In the genomic region with DNA sequence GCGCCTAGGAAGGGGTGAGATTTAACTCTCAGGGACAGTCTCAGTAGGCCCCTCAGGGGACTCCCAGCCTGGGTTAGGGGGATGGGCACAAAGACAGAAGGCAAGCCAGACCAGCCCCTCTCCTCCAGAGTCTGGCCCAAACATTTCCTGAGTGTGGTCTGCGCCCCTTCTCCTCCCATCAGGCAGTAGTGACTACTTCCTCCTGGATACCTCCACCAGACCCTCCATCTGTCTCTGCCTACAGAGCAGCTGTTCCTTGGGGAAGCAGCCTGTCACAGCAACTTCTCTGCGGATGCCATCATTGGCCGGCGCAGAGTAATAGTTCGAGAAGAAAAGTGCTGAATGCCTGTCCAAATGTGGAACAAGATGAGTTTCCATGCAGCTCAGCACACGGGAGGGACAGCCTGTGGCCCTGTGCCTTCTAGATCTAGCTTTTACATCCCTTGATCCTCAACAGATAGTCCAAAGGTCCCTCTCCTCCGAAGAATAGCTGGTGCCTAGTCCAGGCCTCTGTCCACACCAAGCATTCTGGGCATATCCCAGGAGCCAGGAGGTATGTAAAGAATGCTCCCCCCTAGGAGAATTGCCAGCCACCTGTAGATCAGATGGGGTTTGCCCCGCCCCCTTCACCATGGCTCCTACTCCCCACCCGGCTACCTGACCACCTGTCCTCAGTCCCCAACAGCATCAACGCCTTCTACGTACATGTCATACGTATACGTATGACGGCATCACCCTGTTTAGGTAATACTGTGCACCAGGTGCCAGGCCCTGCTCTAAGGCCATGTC, we compare ENCODE assay signal across 8 mouse cellular contexts. TPM values are rescaled to one million over a fixed set of nuclear protein-coding genes. Genes with fewer than 3 reads are reported as not detected.
DNase-seq lines count a peak whose midpoint lies in the region; ATAC-seq and TF ChIP-seq lines count a peak whose summit lies in the region.

No protein-coding gene starts in this region.

- H3K27me3 ChIP-seq in heart, embryonic 12.5 days (replicated peaks) = no peaks in the 10 kb centered on the region
- no peaks in the 10 kb centered on the region for H3K27me3 ChIP-seq in testis, adult 2 months (ENCODE audit: control insufficient read depth, insufficient read depth, low read length)
- no peaks in the 10 kb centered on the region for H3K27me3 ChIP-seq in cerebellum, adult 2 months (ENCODE audit: control insufficient read depth, insufficient read depth, low read length)
- H3K27me3 ChIP-seq in midbrain, embryonic 16.5 days (ENCODE audit: control insufficient read depth, insufficient read depth, low read depth, low read length) = no peaks in the 10 kb centered on the region

- ATAC-seq in heart, embryonic 12.5 days (ENCODE audit: insufficient number of reproducible peaks, low FRiP score) = no peak
- no peak for ATAC-seq in midbrain, embryonic 16.5 days

- no peak overlapping the region for H3K4me3 ChIP-seq in heart, embryonic 12.5 days
- no peak overlapping the region for H3K4me3 ChIP-seq in testis, adult 2 months (ENCODE audit: control insufficient read depth, low read depth, low read length)
- no peak overlapping the region for H3K4me3 ChIP-seq in cerebellum, adult 2 months (replicated peaks; ENCODE audit: insufficient read depth, low read depth, low read length)
- H3K4me3 ChIP-seq in midbrain, embryonic 16.5 days (ENCODE audit: low read depth, low read length) = no peak overlapping the region

- DNase-seq in heart, postnatal 4 days = no peak
- no peak for DNase-seq in testis, postnatal 14 days (ENCODE audit: low spot score)
- peak; percentile 81 for DNase-seq in layer of hippocampus, adult 9-11 months
- no peak for DNase-seq in spleen, postnatal 10 days (ENCODE audit: low spot score in 2 of 2)
- no peak for DNase-seq in cerebellum, adult 2 months

- WGBS in heart, embryonic 12.5 days = 83% methylated on average over 15 of the region's 15 CpGs
- 68% methylated on average over 15 of the region's 15 CpGs for WGBS in cerebellum, adult 2 months
- 94% methylated on average over 15 of the region's 15 CpGs for whole genome bisulfite sequencing in midbrain, embryonic 16.5 days

- H3K27ac ChIP-seq in heart, embryonic 12.5 days (ENCODE audit: poor library complexity, severe bottlenecking) = peak overlapping the region; percentile 39; the same call in 1 of the 2 replicates
- H3K27ac ChIP-seq in testis, adult 2 months (ENCODE audit: control insufficient read depth, insufficient read depth, low read depth, low read length) = no peak overlapping the region
- no peak overlapping the region for H3K27ac ChIP-seq in cerebellum, adult 2 months (ENCODE audit: insufficient read depth, low read length)
- H3K27ac ChIP-seq in midbrain, embryonic 16.5 days (ENCODE audit: low read length) = no peak overlapping the region

- H3K36me3 ChIP-seq in heart, embryonic 12.5 days = 0 out of 2 replicates have a peak, but pooled peaks cover 6% of the 10 kb centered on the region
- H3K36me3 ChIP-seq in testis, adult 2 months (ENCODE audit: control insufficient read depth, insufficient read depth, low read length) = no peaks in the 10 kb centered on the region
- peaks cover 4% of the 10 kb centered on the region for H3K36me3 ChIP-seq in midbrain, embryonic 16.5 days (ENCODE audit: control insufficient read depth, insufficient read depth, low read length)

- no peak overlapping the region for H3K4me2 ChIP-seq in heart, embryonic 12.5 days
- H3K4me2 ChIP-seq in midbrain, embryonic 16.5 days (ENCODE audit: low read length) = no peak overlapping the region

- no peaks in the 10 kb centered on the region for H3K9me3 ChIP-seq in heart, embryonic 12.5 days (replicated peaks)
- H3K9me3 ChIP-seq in midbrain, embryonic 16.5 days (replicated peaks; ENCODE audit: control insufficient read depth, low read length, poor library complexity, severe bottlenecking) = no peaks in the 10 kb centered on the region

- TF ChIP-seq CTCF in testis, adult 2 months (IDR thresholded peaks at IDR 0.05; ENCODE audit: control insufficient read depth, insufficient read depth, insufficient replicate concordance, low read depth, low read length) = no peak
- TF ChIP-seq CTCF in cerebellum, adult 2 months (IDR thresholded peaks at IDR 0.05; ENCODE audit: borderline replicate concordance, insufficient read depth, low read depth, low read length) = no peak

- H3K4me1 ChIP-seq in heart, embryonic 12.5 days (replicated peaks) = peaks cover 70% of the 10 kb centered on the region
- peaks cover 36% of the 10 kb centered on the region for H3K4me1 ChIP-seq in testis, adult 2 months (ENCODE audit: control insufficient read depth, insufficient read depth, low read length)
- peaks cover 20% of the 10 kb centered on the region for H3K4me1 ChIP-seq in cerebellum, adult 2 months (ENCODE audit: control insufficient read depth, insufficient read depth, low read length)
- H3K4me1 ChIP-seq in midbrain, embryonic 16.5 days (ENCODE audit: control insufficient read depth, insufficient read depth, low read length) = no peaks in the 10 kb centered on the region

- H3K9ac ChIP-seq in heart, embryonic 12.5 days = no peak overlapping the region
- no peak overlapping the region for H3K9ac ChIP-seq in midbrain, embryonic 16.5 days (ENCODE audit: low read depth, low read length)

- 0 out of 2 replicates have a peak, but pooled peaks have one; percentile 11 for TF ChIP-seq POLR2A in testis, adult 2 months (IDR thresholded peaks at IDR 0.05; ENCODE audit: control insufficient read depth, low read depth, low read length)
- TF ChIP-seq POLR2A in cerebellum, adult 2 months (IDR thresholded peaks at IDR 0.05; ENCODE audit: borderline replicate concordance, insufficient read depth, low read length) = no peak

RNA-seq across cellular contexts. Expression of a gene that starts 44.8 kb away (rescaled TPM):
- polyA plus RNA-seq in heart, embryonic 12.5 days (2016; fragmentation: Nextera tagmentation; extraction: Ambion mirVana) = 4.4 and 4.5 TPM in 2 replicates
- 1 to 10 TPM; 5.6 to 5.8 TPM for total RNA-seq in heart, postnatal 4 days (2021)
- polyA plus RNA-seq in testis, adult 2 months (2012; rRNA removed) = 5.6 TPM in 2 replicates
- 16.1 and 18.4 TPM in 2 replicates for polyA plus RNA-seq in cerebellum, adult 2 months (2012; rRNA removed)
- polyA plus RNA-seq in midbrain, embryonic 16.5 days (2015; fragmentation: Nextera tagmentation; extraction: Ambion mirVana) = 13.9 and 15.0 TPM in 2 replicates

RNA-seq across cellular contexts. Expression of a gene that starts 59.7 kb away (rescaled TPM):
- 21.6 and 21.8 TPM in 2 replicates for polyA plus RNA-seq in heart, embryonic 12.5 days (2016; fragmentation: Nextera tagmentation; extraction: Ambion mirVana)
- 100 to 1,000 TPM; 191 to 196 TPM for total RNA-seq in heart, postnatal 4 days (2021)
- 36.8 and 45.7 TPM in 2 replicates for polyA plus RNA-seq in testis, adult 2 months (2012; rRNA removed)
- polyA plus RNA-seq in cerebellum, adult 2 months (2012; rRNA removed) = 96.5 and 107 TPM in 2 replicates
- 42.9 and 46.5 TPM in 2 replicates for polyA plus RNA-seq in midbrain, embryonic 16.5 days (2015; fragmentation: Nextera tagmentation; extraction: Ambion mirVana)
